Mouse (Mus musculus) CH12.LX (cell line): ENCODE measurements around the gene Adgrl1. TPM values are rescaled to one million over a fixed set of nuclear protein-coding genes. Genes with fewer than 3 reads are reported as not detected.

Experiments used
- DNase-seq: peaks from one replicate; pipeline ENCODE4 v3.0.0-alpha.2; 2013; ENCODE audit errors: extremely low read depth
- H3K27ac ChIP-seq: 2 replicates; pipeline ENCODE4 v1.5.1; 2012; ENCODE audit warnings: low read depth, mild to moderate bottlenecking, control low read depth, moderate library complexity; ENCODE audit not compliant: insufficient read depth
- H3K27me3 ChIP-seq: replicated peaks from 2 replicates; pipeline ENCODE3; 2012; ENCODE audit warnings: inconsistent platforms
- H3K36me3 ChIP-seq, 2 experiments: replicated peaks in 1 of 2; 2 replicates each; pipeline versions ENCODE3 to v1.6.1; 2012; ENCODE audit warnings: inconsistent platforms in 1 of 2, low read length in 1 of 2, mild to moderate bottlenecking in 1 of 2, mixed read lengths in 1 of 2, moderate library complexity in 1 of 2; ENCODE audit not compliant: control insufficient read depth in 1 of 2, insufficient read depth in 1 of 2
- H3K4me1 ChIP-seq, 2 experiments: 2 replicates each; pipeline ENCODE4 v1.6.1; 2012; ENCODE audit warnings: inconsistent platforms in 1 of 2, moderate library complexity in 1 of 2; ENCODE audit not compliant: insufficient read depth in 2 of 2, control insufficient read depth in 1 of 2
- H3K4me2 ChIP-seq: 2 replicates; pipeline ENCODE4 v1.6.1; 2012; ENCODE audit warnings: low read depth, mild to moderate bottlenecking, control low read depth; ENCODE audit not compliant: poor library complexity, insufficient read depth, severe bottlenecking
- H3K4me3 ChIP-seq, 3 experiments: fragments of 150-350 bp in 1 of 3; sonication (generic) in 1 of 3; replicated peaks in 1 of 3; 2 replicates each; pipeline versions ENCODE3 to v1.5.1; 2011 to 2012; ENCODE audit warnings: low read depth in 2 of 3, low read length in 2 of 3, mild to moderate bottlenecking in 2 of 3, moderate library complexity in 2 of 3, control low read depth in 1 of 3, improper control_type of control experiment in 1 of 3, inconsistent platforms in 1 of 3, mixed read lengths in 1 of 3; ENCODE audit not compliant: poor library complexity in 1 of 3
- H3K79me2 ChIP-seq: replicated peaks from 2 replicates; pipeline ENCODE4 v1.6.1; 2012; ENCODE audit warnings: mild to moderate bottlenecking, moderate library complexity; ENCODE audit not compliant: control insufficient read depth, poor library complexity, insufficient read depth, severe bottlenecking; ENCODE audit errors: extremely low read depth
- H3K9ac ChIP-seq: 2 replicates; pipeline ENCODE4 v1.6.1; 2012; ENCODE audit warnings: low read depth, mild to moderate bottlenecking, control low read depth, moderate library complexity; ENCODE audit not compliant: insufficient read depth
- H3K9me3 ChIP-seq: replicated peaks from 2 replicates; pipeline ENCODE3; 2012; ENCODE audit warnings: low read length, inconsistent platforms, mixed read lengths
- BHLHE40 ChIP-seq: IDR thresholded peaks from 2 replicates; pipeline ENCODE4 v1.6.1; 2011; ENCODE audit warnings: mild to moderate bottlenecking, low read depth, low read length, improper control_type of control experiment
- CHD1 ChIP-seq: IDR thresholded peaks from 2 replicates; pipeline ENCODE4 v1.6.1; 2012; ENCODE audit warnings: low read depth, low read length, improper control_type of control experiment, inconsistent platforms
- CHD2 ChIP-seq: IDR thresholded peaks from 2 replicates; pipeline ENCODE4 v1.6.1; 2011; ENCODE audit warnings: low read length, improper control_type of control experiment
- CTCF ChIP-seq, 2 experiments: IDR thresholded peaks in 1 of 2; conservative IDR thresholded peaks in 1 of 2; 2 replicates each; pipeline ENCODE4 v1.5.1; 2011 to 2012; ENCODE audit warnings: low read depth in 2 of 2, low read length in 2 of 2, improper control_type of control experiment in 1 of 2, inconsistent platforms in 1 of 2, mild to moderate bottlenecking in 1 of 2, moderate library complexity in 1 of 2
- HCFC1 ChIP-seq: IDR thresholded peaks from 2 replicates; pipeline ENCODE4 v1.6.1; 2012; ENCODE audit warnings: low read depth, mild to moderate bottlenecking, inconsistent platforms, low read length, improper control_type of control experiment
- KAT2A ChIP-seq: IDR thresholded peaks from 2 replicates; pipeline ENCODE4 v1.6.1; 2012; ENCODE audit warnings: low read length, improper control_type of control experiment, inconsistent platforms; ENCODE audit not compliant: insufficient replicate concordance
- MAZ ChIP-seq: IDR thresholded peaks from 2 replicates; pipeline ENCODE4 v1.6.1; 2012; ENCODE audit warnings: low read depth, mild to moderate bottlenecking, inconsistent platforms, low read length, improper control_type of control experiment, moderate library complexity
- MXI1 ChIP-seq: IDR thresholded peaks from 2 replicates; pipeline ENCODE4 v1.6.1; 2011; ENCODE audit warnings: mild to moderate bottlenecking, low read depth, low read length, improper control_type of control experiment
- POLR2A ChIP-seq: IDR thresholded peaks from 2 replicates; pipeline ENCODE4 v1.6.1; 2011; ENCODE audit warnings: low read depth, mild to moderate bottlenecking, improper control_type of control experiment, low read length
- RCOR1 ChIP-seq: conservative IDR thresholded peaks from 2 replicates; pipeline ENCODE4 v1.6.1; 2012; ENCODE audit warnings: low read depth, mild to moderate bottlenecking, inconsistent platforms, low read length, improper control_type of control experiment
- UBTF ChIP-seq: IDR thresholded peaks from 2 replicates; pipeline ENCODE4 v1.6.1; 2012; ENCODE audit warnings: low read depth, mild to moderate bottlenecking, inconsistent platforms, low read length, improper control_type of control experiment, moderate library complexity
- ZNF384 ChIP-seq: IDR thresholded peaks from 2 replicates; pipeline ENCODE4 v1.6.1; 2012; ENCODE audit warnings: low read depth, low read length, improper control_type of control experiment, inconsistent platforms
- dilution Hi-C: fragments of 300-500 bp; cut with MboI; formaldehyde crosslinking; loops from 2 replicates; pipeline ENCODE4 v1.14.3; 2020; ENCODE audit warnings: low sequenced_read_pairs; ENCODE audit not compliant: extremely low pct_unique_long_range_greater_than_20kb, extremely low pct_ligation_motif_present
- in situ Hi-C: fragments of 300-500 bp; cut with MboI; formaldehyde crosslinking; loops from 3 replicates; pipeline ENCODE4 v1.14.3; 2019; ENCODE audit warnings: low sequenced_read_pairs, low pct_ligation_motif_present, low pct_unique_long_range_greater_than_20kb, mixed read lengths
- polyA plus RNA-seq: library from polyadenylated mRNA; unstranded; fragments of >175 nt; gene quantifications from 2 replicates; pipeline ENCODE4 v1.2.1, GENCODE M21; 2012; ENCODE audit warnings: low read depth; ENCODE audit not compliant: insufficient read length
- total RNA-seq, 2 experiments: library from RNA; depleted of rRNA; stranded (reverse); fragments of 300-350 nt in 1 of 2; fragments of >200 nt in 1 of 2; gene quantifications; 2 replicates each; pipeline ENCODE4 v1.2.3; 2012 to 2014

Gene Adgrl1
- total and polyA plus RNA-seq, 3 experiments, result 4.4 to 14.8 (median 14.5) TPM

DNA sequence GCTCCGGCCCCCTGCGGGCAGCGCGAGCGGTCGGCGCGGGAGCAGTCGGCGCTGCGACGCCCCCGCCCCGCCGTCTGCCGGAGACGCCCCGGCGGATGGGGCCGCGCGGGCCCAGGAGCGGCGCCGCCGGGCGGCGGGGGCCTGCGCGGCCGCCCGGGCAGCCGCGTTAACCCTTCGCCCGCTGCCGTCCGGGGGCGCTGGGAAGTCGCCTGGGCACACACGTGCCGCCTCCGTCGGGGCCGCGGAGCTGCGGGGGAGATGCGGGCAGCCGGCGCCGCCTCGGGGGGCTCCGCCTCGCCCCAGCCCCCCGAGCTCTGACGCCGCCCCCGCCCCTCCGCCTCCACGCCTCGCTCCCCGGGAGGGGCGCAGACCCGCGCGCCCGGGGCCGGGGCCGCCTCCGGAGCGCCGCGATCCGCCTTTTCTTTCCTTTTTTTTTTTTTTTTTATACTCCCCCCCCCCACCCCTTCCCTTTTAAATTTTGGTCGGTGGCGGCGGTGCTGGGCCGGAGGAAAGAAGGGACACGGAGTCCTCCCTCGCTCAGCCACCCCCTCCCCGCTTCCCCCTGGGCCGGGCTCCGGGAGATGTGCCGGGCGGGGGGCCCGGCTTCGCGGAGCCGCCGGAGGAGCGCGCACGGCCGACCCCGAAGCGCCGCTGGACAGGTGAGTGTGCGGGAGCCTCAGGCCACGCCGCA is 506 bp downstream of the Adgrl1 start:
- Histone ChIP-seq H3K27me3 (peaks cover 2% of the 10 kb centered on the region), H3K4me3 (peak overlapping the region; percentile 45 to 81 (median 71)), H3K4me1 (peaks cover 18 to 51% of the 10 kb centered on the region in 2 experiments), H3K9me3 (no peaks in the 10 kb centered on the region), H3K36me3 (peaks cover 0 to 11% of the 10 kb centered on the region in 2 experiments), H3K79me2 (no peaks in the 10 kb centered on the region), H3K27ac (no peak overlapping the region), H3K9ac (peak overlapping the region; percentile 79), H3K4me2 (peak overlapping the region; percentile 78)
- in situ Hi-C loops (no loop called here), dilution Hi-C loops (no loop called here)
- peak; percentile 18; the same call in 1 of the 2 replicates for TF ChIP-seq BHLHE40
- peak; percentile 56 for TF ChIP-seq UBTF
- no peak for TF ChIP-seq CHD2
- no peak for DNase-seq

- Histone ChIP-seq H3K27me3 (peaks cover 1% of the 10 kb centered on the region), H3K4me3 (peak overlapping the region; percentile 45 to 81 (median 71)), H3K9ac (peak overlapping the region; percentile 79; the same call in 1 of the 2 replicates), H3K9me3 (no peaks in the 10 kb centered on the region), H3K79me2 (no peaks in the 10 kb centered on the region), H3K27ac (no peak overlapping the region), H3K4me2 (peak overlapping the region; percentile 78), H3K36me3 (peaks cover 0 to 15% of the 10 kb centered on the region in 2 experiments), H3K4me1 (peaks cover 18 to 51% of the 10 kb centered on the region in 2 experiments)
- in situ Hi-C loops, result no loop called here
- TF ChIP-seq HCFC1, result no peak
- no peak for TF ChIP-seq POLR2A
- no peak for TF ChIP-seq CTCF (conservative IDR thresholded peaks at IDR 0.05 in 1 of 2, IDR thresholded peaks at IDR 0.05 in 1 of 2; ENCODE audit: low read depth in 2 of 2, low read length in 2 of 2)
- TF ChIP-seq CHD2, result no peak
- no peak for TF ChIP-seq CHD1
- no peak for TF ChIP-seq ZNF384
- TF ChIP-seq KAT2A, result no peak
- TF ChIP-seq MXI1, result no peak
- TF ChIP-seq RCOR1, result no peak
- TF ChIP-seq MAZ, result no peak
- DNase-seq, result no peak
- dilution Hi-C loops, result no loop called here
Measured at GRCm38 (mm10) chr8:83900957-83901270, 1.0 kb downstream of the Adgrl1 start.
